Mouse (Mus musculus) lung, embryonic 15.5 days (tissue): ENCODE measurements around the gene Ubash3b. TPM values are rescaled to one million over a fixed set of nuclear protein-coding genes. Genes with fewer than 3 reads are reported as not detected.

Experiments
- ATAC-seq: fragments of 200-750 bp; cut with Nextera tagmentation; 2 replicates; pipeline ENCODE4 v1.8.0; 2017; ENCODE audit warnings: moderate number of reproducible peaks, borderline replicate concordance; ENCODE audit not compliant: low FRiP score, low TSS enrichment; ENCODE audit errors: extremely low read depth
- H3K27ac ChIP-seq: fragments of 300-500 bp; sonication (generic); 2 replicates; pipeline ENCODE4 v1.5.1; 2015; ENCODE audit warnings: moderate library complexity, mild to moderate bottlenecking, inconsistent platforms
- H3K27me3 ChIP-seq: fragments of 300-500 bp; sonication (generic); 2 replicates; pipeline ENCODE4 v1.6.1; 2015; ENCODE audit warnings: inconsistent platforms
- H3K36me3 ChIP-seq: fragments of 300-500 bp; sonication (generic); 2 replicates; pipeline ENCODE4 v1.6.1; 2015; ENCODE audit warnings: inconsistent platforms
- H3K4me1 ChIP-seq: fragments of 300-500 bp; sonication (generic); 2 replicates; pipeline ENCODE4 v1.6.1; 2015; ENCODE audit warnings: inconsistent platforms
- H3K4me2 ChIP-seq: fragments of 300-500 bp; sonication (generic); 2 replicates; pipeline ENCODE4 v1.6.1; 2015; ENCODE audit warnings: inconsistent platforms, mild to moderate bottlenecking, moderate library complexity
- H3K4me3 ChIP-seq: fragments of 300-500 bp; sonication (generic); 2 replicates; pipeline ENCODE4 v1.5.1; 2015; ENCODE audit warnings: mild to moderate bottlenecking, inconsistent platforms
- H3K9ac ChIP-seq: fragments of 300-500 bp; sonication (generic); 2 replicates; pipeline ENCODE4 v1.6.1; 2015; ENCODE audit warnings: inconsistent platforms
- H3K9me3 ChIP-seq: fragments of 300-500 bp; sonication (generic); 2 replicates; pipeline ENCODE4 v1.6.1; 2016; ENCODE audit warnings: inconsistent platforms
- WGBS: fragments of 180-500 bp; shearing (Covaris S2); methylation state at CpG from one replicate; pipeline ENCODE4 v1.1.7; 2015; 5-methylcytosine and 5-hydroxymethylcytosine counted together
- polyA plus RNA-seq: library from polyadenylated mRNA; unstranded; fragments of >200 nt; fragmentation: Nextera tagmentation; extraction: Ambion mirVana; gene quantifications from 2 replicates; pipeline ENCODE4 v1.2.1, GENCODE M21; 2015

Gene Ubash3b
- polyA plus RNA-seq, 1 experiment from 2014 or later, result 6.3 TPM

GRCm38 (mm10) chr9:40961401-40961800 is 200.1 kb downstream of the Ubash3b start:
- peaks cover 9% of the 10 kb centered on the region for H3K4me1 ChIP-seq
- H3K9me3 ChIP-seq, result no peaks in the 10 kb centered on the region
- H3K27me3 ChIP-seq, result peaks cover 47% of the 10 kb centered on the region
- no peak overlapping the region for H3K4me2 ChIP-seq
- 77% methylated on average over 3 of the region's 3 CpGs for WGBS
- ATAC-seq, result no peak
- H3K4me3 ChIP-seq, result no peak overlapping the region
- no peaks in the 10 kb centered on the region for H3K36me3 ChIP-seq
- H3K9ac ChIP-seq, result no peak overlapping the region
- no peak overlapping the region for H3K27ac ChIP-seq

Other genes with a start within 250 kb of the Ubash3b start
- gene Jhy, start 197.6 kb downstream of the Ubash3b start, polyA plus RNA-seq, result 0.18 and 0.24 TPM in 2 replicates
- gene Crtam, start 157.1 kb downstream of the Ubash3b start, polyA plus RNA-seq, result not detected in 2 replicates